Mouse (Mus musculus) cerebellum, adult 2 months (tissue): ENCODE data around the gene Rpl22.

Experiments used
- CTCF ChIP-seq: fragments of 200-500 bp; IDR thresholded peaks from 2 replicates; pipeline ENCODE4 v1.5.1; 2011; ENCODE audit warnings: low read depth, mild to moderate bottlenecking, control low read depth, low read length, moderate library complexity, borderline replicate concordance; ENCODE audit not compliant: insufficient read depth
- POLR2A ChIP-seq: fragments of 200-500 bp; IDR thresholded peaks from 2 replicates; pipeline ENCODE4 v1.6.1; 2011; ENCODE audit warnings: low read length, control low read depth, borderline replicate concordance; ENCODE audit not compliant: insufficient read depth

- no peak for TF ChIP-seq CTCF
- no peak for TF ChIP-seq POLR2A
These were observed 46.6 kb upstream of the Rpl22 start for GRCm38 (mm10) chr4:152278986-152279385.
